Comparison of ENCODE assay signal across 9 mouse cellular contexts in the genomic region with DNA sequence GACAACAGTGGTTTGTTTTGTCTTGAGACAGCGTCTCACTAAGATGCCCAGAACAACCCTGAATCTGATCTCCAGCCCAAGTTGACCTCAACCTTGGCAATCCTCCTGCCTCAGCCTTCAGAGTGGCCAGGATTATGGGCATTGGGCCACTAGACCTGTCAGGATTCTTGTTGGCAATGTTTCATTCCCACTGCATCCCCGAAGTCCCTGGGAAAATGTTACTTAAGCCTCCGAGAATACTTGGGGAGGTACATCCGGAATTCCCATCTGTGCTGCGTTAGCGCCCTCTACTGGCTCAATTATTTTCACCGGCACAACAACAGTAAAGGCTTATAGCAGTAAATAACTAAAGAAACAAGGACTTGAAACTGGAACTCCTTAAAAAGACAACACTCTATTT.
DNase-seq lines count a peak whose midpoint lies in the region; ATAC-seq lines count a peak whose summit lies in the region.
"Had no signal": no experiment of that assay in that cellular context is flagged by ENCODE, and none has a peak within 500 bp of the region (broad histone marks: within the 10 kb centered on the region; RNA-seq: fewer than 3 reads in every experiment).

No protein-coding gene starts in this region.

- no peak overlapping the region for H3K4me3 ChIP-seq in liver, embryonic 12.5 days
- no peak overlapping the region for H3K4me3 ChIP-seq in forebrain, embryonic 15.5 days
- H3K4me3 ChIP-seq: erythroblast, embryonic 14.5 days had no signal

- no peaks in the 10 kb centered on the region for H3K36me3 ChIP-seq in liver, embryonic 12.5 days
- no peaks in the 10 kb centered on the region for H3K36me3 ChIP-seq in forebrain, embryonic 15.5 days

- intact Hi-C loops in left cerebral cortex, postnatal 36 days (cut with DNase I): loop anchor here (5.0 kb wide), 2 partner anchors 750 to 790 kb away; no protein-coding TSS in a partner anchor

- no peak for ATAC-seq in liver, embryonic 12.5 days
- ATAC-seq in forebrain, embryonic 15.5 days (replicated peaks): 0 out of 2 replicates have a peak, but pooled peaks have one; percentile 24

- H3K9ac ChIP-seq in liver, embryonic 12.5 days: no peak overlapping the region
- H3K9ac ChIP-seq in forebrain, embryonic 15.5 days (replicated peaks): no peak overlapping the region

- no peak overlapping the region for H3K27ac ChIP-seq in liver, embryonic 12.5 days
- H3K27ac ChIP-seq in forebrain, embryonic 15.5 days (replicated peaks): no peak overlapping the region

- H3K4me2 ChIP-seq in liver, embryonic 12.5 days: no peak overlapping the region; the same call in 1 of the 2 replicates
- H3K4me2 ChIP-seq in forebrain, embryonic 15.5 days (replicated peaks): no peak overlapping the region

- DNase-seq in liver: peak; percentile 53
- peak; percentile 25 for DNase-seq in c-Kit-positive CD71-negative TER-119-negative erythroid progenitor cells, embryonic 14.5 days (ENCODE audit: low read depth)
- peak; percentile 77 for DNase-seq in hindlimb bud, embryonic 11.5 days (ENCODE audit: extremely low spot score, low read depth, low spot score)
- peak; percentile 80 to 81 for DNase-seq in left cerebral cortex, postnatal 36 days (ENCODE audit: low spot score in 2 of 2)
- DNase-seq in ovary, postnatal 14 days (ENCODE audit: low spot score): peak; percentile 74
- peak; percentile 54 to 63 for DNase-seq in thymus, postnatal 36 days

- no peaks in the 10 kb centered on the region for H3K4me1 ChIP-seq in liver, embryonic 12.5 days
- H3K4me1 ChIP-seq in forebrain, embryonic 15.5 days: no peaks in the 10 kb centered on the region

- WGBS in liver, embryonic 12.5 days (ENCODE audit: insufficient replicate concordance): 17% methylated on average over 7 of the region's 7 CpGs
- 13% methylated on average over 7 of the region's 7 CpGs for WGBS in forebrain, embryonic 15.5 days

- H3K27me3 ChIP-seq in liver, embryonic 12.5 days (replicated peaks): no peaks in the 10 kb centered on the region
- peaks cover 21% of the 10 kb centered on the region for H3K27me3 ChIP-seq in forebrain, embryonic 15.5 days

- no peaks in the 10 kb centered on the region for H3K9me3 ChIP-seq in liver, embryonic 12.5 days (replicated peaks)
- H3K9me3 ChIP-seq in forebrain, embryonic 15.5 days: no peaks in the 10 kb centered on the region

Comparison
In these comparisons a context has a peak if more than half of its experiments do, and no peak if none do; other contexts are left out.
1. DNase-seq: peak in every context shown above with its lines; median percentile 80 in left cerebral cortex, postnatal 36 days; 77 in hindlimb bud, embryonic 11.5 days; 74 in ovary, postnatal 14 days; 58 in thymus, postnatal 36 days; 53 in liver; 25 in c-Kit-positive CD71-negative TER-119-negative erythroid progenitor cells, embryonic 14.5 days.